Mouse (Mus musculus): ENCODE data around the gene Il6ra.
"Not testable (repeated sequence)": the region's sequence is repeated elsewhere in the genome, so short reads cannot be mapped to it uniquely, and the experiment has no call there.

Gene Il6ra

GRCm38 (mm10) chr3:89875021-89875420, 38.0 kb downstream of the Il6ra start:
- no peak for DNase-seq

- no peak for DNase-seq
Measured at GRCm38 (mm10) chr3:89874076-89874475, 38.9 kb downstream of the Il6ra start.

- no peak for DNase-seq
Measured at GRCm38 (mm10) chr3:89872684-89873083, 40.3 kb downstream of the Il6ra start.

GRCm38 (mm10) chr3:89872209-89872608, 40.8 kb downstream of the Il6ra start:
- DNase-seq = peak; percentile 80 to 89

- no peak for DNase-seq
Measured at GRCm38 (mm10) chr3:89871339-89871914, 41.6 kb downstream of the Il6ra start.

GRCm38 (mm10) chr3:89870472-89871271, 42.3 kb downstream of the Il6ra start:
- DNase-seq = peak; percentile 50 to 72

- peak; percentile 46 to 58 for DNase-seq
Measured at GRCm38 (mm10) chr3:89869556-89869955, 43.4 kb downstream of the Il6ra start.

- DNase-seq = no peak
Measured at GRCm38 (mm10) chr3:89868956-89869355, 44.0 kb downstream of the Il6ra start.

GRCm38 (mm10) chr3:89868357-89868756, 44.6 kb downstream of the Il6ra start:
- no peak for DNase-seq

- DNase-seq = no peak
Measured at GRCm38 (mm10) chr3:89867651-89868050, 45.3 kb downstream of the Il6ra start.

GRCm38 (mm10) chr3:89865764-89866163, 47.2 kb downstream of the Il6ra start:
- DNase-seq = no peak

GRCm38 (mm10) chr3:89865020-89865419, 48.0 kb downstream of the Il6ra start:
- DNase-seq = no peak

- DNase-seq = peak; percentile 47 to 67
Measured at GRCm38 (mm10) chr3:89863716-89864509, 49.1 kb downstream of the Il6ra start.

- DNase-seq = not testable (repeated sequence)
Measured at GRCm38 (mm10) chr3:89863276-89863675, 49.7 kb downstream of the Il6ra start.

GRCm38 (mm10) chr3:89862182-89862761, 50.7 kb downstream of the Il6ra start:
- DNase-seq = no peak

GRCm38 (mm10) chr3:89861070-89861469, 51.9 kb downstream of the Il6ra start:
- DNase-seq = no peak

GRCm38 (mm10) chr3:89860343-89860742, 52.7 kb downstream of the Il6ra start:
- no peak for DNase-seq

- no peak for DNase-seq
Measured at GRCm38 (mm10) chr3:89859936-89860335, 53.1 kb downstream of the Il6ra start.

- no peak for DNase-seq
Measured at GRCm38 (mm10) chr3:89858888-89859287, 54.1 kb downstream of the Il6ra start.

- no peak for DNase-seq
Measured at GRCm38 (mm10) chr3:89858123-89858522, 54.9 kb downstream of the Il6ra start.

GRCm38 (mm10) chr3:89857353-89857752, 55.6 kb downstream of the Il6ra start:
- DNase-seq = peak in 1 of 2 experiments; percentile 27

- DNase-seq = no peak
Measured at GRCm38 (mm10) chr3:89853752-89854151, 59.2 kb downstream of the Il6ra start.

GRCm38 (mm10) chr3:89848083-89848482, 64.9 kb downstream of the Il6ra start:
- no peak for DNase-seq
